Mouse (Mus musculus) midbrain, embryonic 10.5 days (tissue): ENCODE results near the gene Ube2g1. TPM values are rescaled to one million over a fixed set of nuclear protein-coding genes. Genes with fewer than 3 reads are reported as not detected.
"Not testable (repeated sequence)": the region's sequence is repeated elsewhere in the genome, so short reads cannot be mapped to it uniquely, and the experiment has no call there.

ENCODE experiments used
- DNase-seq: peaks from one replicate; pipeline ENCODE4 v3.0.0-alpha.2; 2017; ENCODE audit warnings: low spot score
- H3K27ac ChIP-seq: fragments of 300-500 bp; sonication (generic); replicated peaks from 2 replicates; pipeline ENCODE4 v1.5.1; 2016; ENCODE audit warnings: mild to moderate bottlenecking
- H3K27me3 ChIP-seq: fragments of 300-500 bp; sonication (generic); 2 replicates; pipeline ENCODE4 v1.6.1; 2016; ENCODE audit warnings: low read depth, mild to moderate bottlenecking; ENCODE audit not compliant: poor library complexity, severe bottlenecking
- H3K36me3 ChIP-seq: fragments of 300-500 bp; sonication (generic); 2 replicates; pipeline ENCODE4 v1.6.1; 2016; ENCODE audit warnings: mild to moderate bottlenecking, moderate library complexity
- H3K4me1 ChIP-seq: fragments of 300-500 bp; sonication (generic); 2 replicates; pipeline ENCODE4 v1.6.1; 2016
- H3K4me3 ChIP-seq: fragments of 300-500 bp; sonication (generic); 2 replicates; pipeline ENCODE4 v1.5.1; 2016; ENCODE audit warnings: mild to moderate bottlenecking, moderate library complexity
- H3K9me3 ChIP-seq: fragments of 300-500 bp; sonication (generic); replicated peaks from 2 replicates; pipeline ENCODE4 v1.6.1; 2016; ENCODE audit warnings: mild to moderate bottlenecking
- WGBS: fragments of 180-500 bp; shearing (Covaris S2); methylation state at CpG from one replicate; pipeline ENCODE4 v1.1.7; 2016; 5-methylcytosine and 5-hydroxymethylcytosine counted together
- polyA plus RNA-seq: library from polyadenylated mRNA; unstranded; fragments of >200 nt; fragmentation: Nextera tagmentation; extraction: Ambion mirVana; gene quantifications from 2 replicates; pipeline ENCODE4 v1.2.1, GENCODE M21; 2016

Ube2g1 gene
- polyA plus RNA-seq, 1 experiment from 2014 or later = 90.6 TPM

DNA sequence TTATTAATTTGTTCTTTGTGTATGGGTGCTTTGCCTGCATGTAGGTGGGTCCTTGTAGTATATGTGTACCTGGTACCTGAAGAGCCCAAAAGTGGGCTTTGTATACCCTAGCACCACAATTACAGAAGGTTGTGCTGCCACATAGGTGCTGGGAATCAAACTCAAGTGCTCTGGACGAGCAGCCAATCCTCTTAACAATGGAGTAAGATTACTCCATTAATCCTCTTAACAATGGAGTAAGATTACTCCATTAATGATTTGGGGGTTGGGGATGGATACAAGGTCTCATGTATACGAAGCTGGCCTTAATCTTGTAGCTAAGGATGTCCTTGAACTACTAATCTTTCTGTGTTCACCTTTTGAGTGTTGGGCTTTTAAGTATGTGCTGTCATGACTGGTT is 68.2 kb downstream of the Ube2g1 start:
- Histone ChIP-seq H3K36me3 (peaks cover 14% of the 10 kb centered on the region; the same call in 1 of the 2 replicates), H3K4me3 (no peak overlapping the region)

DNA sequence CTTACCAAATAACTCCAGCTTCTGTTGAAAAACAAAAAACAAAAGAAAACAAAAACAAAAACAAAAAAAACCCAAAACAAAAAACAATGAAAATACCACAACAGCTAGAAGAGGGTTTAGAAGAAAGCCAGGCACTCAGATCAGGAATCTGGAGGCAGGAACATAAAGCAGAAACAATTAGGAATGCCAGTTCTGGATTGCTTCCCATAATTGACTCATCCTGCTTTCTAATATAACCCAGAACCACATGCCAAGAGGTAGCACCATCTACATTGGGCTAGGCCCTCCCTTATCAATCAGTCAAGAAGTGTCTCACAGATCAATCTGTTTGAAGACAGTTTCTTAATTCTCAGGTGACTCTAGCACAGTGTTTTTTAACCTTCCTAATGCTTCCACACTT is 73.6 kb downstream of the Ube2g1 start:
- no peak for DNase-seq
- Histone ChIP-seq H3K4me1 (no peaks in the 10 kb centered on the region), H3K27ac (no peak overlapping the region), H3K36me3 (peaks cover 39% of the 10 kb centered on the region), H3K9me3 (no peaks in the 10 kb centered on the region), H3K4me3 (no peak overlapping the region), H3K27me3 (no peaks in the 10 kb centered on the region)

More for the DNA sequence above, 68.2 kb downstream of the Ube2g1 start:
- WGBS = 46% methylated on average over 2 of the region's 2 CpGs
- Histone ChIP-seq H3K9me3 (no peaks in the 10 kb centered on the region), H3K27ac (no peak overlapping the region), H3K4me1 (no peaks in the 10 kb centered on the region; the same call in 1 of the 2 replicates), H3K27me3 (no peaks in the 10 kb centered on the region)
- DNase-seq = no peak

DNA sequence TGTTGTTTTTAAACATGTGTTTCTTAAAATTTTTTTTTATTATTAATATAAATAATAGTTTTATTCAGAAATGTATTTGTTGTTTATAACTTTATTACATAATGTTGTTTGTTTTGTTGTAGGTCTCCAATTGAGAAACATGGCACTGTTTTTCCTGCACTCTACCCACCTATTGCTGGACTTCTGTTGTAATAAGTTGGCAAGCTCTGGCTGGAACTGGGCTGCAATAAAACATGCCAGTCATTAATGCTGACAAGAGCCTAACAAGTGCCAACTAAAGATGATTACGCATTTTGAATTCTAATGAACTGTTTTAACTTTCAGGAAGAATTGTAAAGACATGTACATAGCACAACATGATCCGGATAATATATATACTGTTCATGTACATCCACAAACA is 76.3 kb downstream of the Ube2g1 start:
- over 99% methylated on average over 2 of the region's 2 CpGs for WGBS
- peaks cover 46% of the 10 kb centered on the region for H3K36me3 ChIP-seq
- no peak overlapping the region for H3K4me3 ChIP-seq
- H3K9me3 ChIP-seq = no peaks in the 10 kb centered on the region
- peaks cover 7% of the 10 kb centered on the region; the same call in 1 of the 2 replicates for H3K4me1 ChIP-seq
- no peak overlapping the region for H3K27ac ChIP-seq
- no peaks in the 10 kb centered on the region for H3K27me3 ChIP-seq
- no peak for DNase-seq

DNA sequence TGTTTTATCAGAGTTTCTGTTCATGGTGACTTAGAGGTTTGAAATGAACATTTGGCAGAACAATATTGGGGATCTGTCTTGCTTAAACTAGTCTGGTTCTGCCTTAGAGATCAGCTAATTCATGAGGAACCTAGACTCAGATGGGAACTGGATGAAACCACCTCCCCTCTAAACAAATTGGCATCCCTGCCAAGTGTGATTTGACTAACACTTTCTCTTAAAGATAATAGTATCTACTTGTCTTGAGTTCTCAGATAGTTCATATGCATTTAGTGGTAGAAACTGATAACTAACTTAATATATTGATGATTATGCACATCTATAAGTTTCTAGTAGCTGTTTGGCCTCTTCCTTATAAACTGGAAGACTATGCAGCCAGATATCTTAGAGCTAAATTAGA is 79.6 kb downstream of the Ube2g1 start:
- H3K4me3 ChIP-seq = no peak overlapping the region
- H3K27me3 ChIP-seq = no peaks in the 10 kb centered on the region
- DNase-seq = no peak

DNA sequence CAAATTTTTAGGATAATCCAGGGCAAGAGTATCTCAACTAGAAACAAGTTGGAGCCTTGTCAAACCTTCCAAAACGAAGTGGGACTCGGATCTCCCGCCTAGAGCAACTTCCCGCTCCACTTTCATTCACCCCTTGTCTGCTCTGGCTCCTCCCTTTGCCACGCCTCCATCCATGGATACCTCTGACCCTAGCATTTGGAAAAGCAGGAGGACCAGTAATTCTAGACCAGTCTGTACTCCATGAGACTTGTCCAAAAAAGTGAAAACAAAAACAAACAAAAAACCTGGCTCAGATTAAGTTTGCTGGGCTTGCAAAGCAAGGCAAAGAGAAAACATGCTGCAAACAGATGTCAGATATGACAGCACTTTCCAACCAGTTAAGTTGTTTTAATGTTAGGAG is 81.2 kb downstream of the Ube2g1 start:
- 8% methylated on average over 5 of the region's 5 CpGs for WGBS
- Histone ChIP-seq H3K27me3 (no peaks in the 10 kb centered on the region), H3K36me3 (peaks cover 25% of the 10 kb centered on the region), H3K4me1 (peaks cover 32% of the 10 kb centered on the region), H3K9me3 (no peaks in the 10 kb centered on the region), H3K4me3 (no peak overlapping the region), H3K27ac (no peak overlapping the region)
- no peak for DNase-seq

More for the DNA sequence above, 79.6 kb downstream of the Ube2g1 start:
- peaks cover 24% of the 10 kb centered on the region for H3K36me3 ChIP-seq
- peaks cover 32% of the 10 kb centered on the region for H3K4me1 ChIP-seq
- no peaks in the 10 kb centered on the region for H3K9me3 ChIP-seq
- H3K27ac ChIP-seq = no peak overlapping the region

DNA sequence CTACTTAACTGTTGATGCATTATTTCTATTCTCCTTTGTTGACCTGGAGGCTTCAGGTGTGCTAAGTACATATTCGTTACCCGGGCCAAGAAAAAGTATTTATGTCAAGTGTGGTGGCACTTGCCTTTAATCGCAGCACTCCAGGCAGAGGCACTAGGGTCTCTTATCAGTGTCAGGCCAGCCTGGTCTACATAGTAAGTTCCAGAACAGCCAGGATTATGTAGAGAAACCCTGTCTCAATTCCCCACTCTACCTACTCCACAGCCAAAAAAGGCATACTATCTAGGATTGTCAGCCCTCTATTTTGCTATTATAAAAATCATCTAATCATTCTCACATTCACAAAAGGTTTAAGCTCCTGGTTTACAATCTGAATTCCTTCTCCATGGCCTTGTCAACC is 82.0 kb downstream of the Ube2g1 start:
- no peaks in the 10 kb centered on the region for H3K27me3 ChIP-seq
- H3K9me3 ChIP-seq = no peaks in the 10 kb centered on the region
- peaks cover 32% of the 10 kb centered on the region for H3K4me1 ChIP-seq
- peak overlapping the region; percentile 74 for H3K4me3 ChIP-seq
- WGBS = 83% methylated on average over 3 of the region's 3 CpGs
- H3K27ac ChIP-seq = peak overlapping the region; percentile 96
- H3K36me3 ChIP-seq = peaks cover 21% of the 10 kb centered on the region; the same call in 1 of the 2 replicates
- DNase-seq = no peak

DNA sequence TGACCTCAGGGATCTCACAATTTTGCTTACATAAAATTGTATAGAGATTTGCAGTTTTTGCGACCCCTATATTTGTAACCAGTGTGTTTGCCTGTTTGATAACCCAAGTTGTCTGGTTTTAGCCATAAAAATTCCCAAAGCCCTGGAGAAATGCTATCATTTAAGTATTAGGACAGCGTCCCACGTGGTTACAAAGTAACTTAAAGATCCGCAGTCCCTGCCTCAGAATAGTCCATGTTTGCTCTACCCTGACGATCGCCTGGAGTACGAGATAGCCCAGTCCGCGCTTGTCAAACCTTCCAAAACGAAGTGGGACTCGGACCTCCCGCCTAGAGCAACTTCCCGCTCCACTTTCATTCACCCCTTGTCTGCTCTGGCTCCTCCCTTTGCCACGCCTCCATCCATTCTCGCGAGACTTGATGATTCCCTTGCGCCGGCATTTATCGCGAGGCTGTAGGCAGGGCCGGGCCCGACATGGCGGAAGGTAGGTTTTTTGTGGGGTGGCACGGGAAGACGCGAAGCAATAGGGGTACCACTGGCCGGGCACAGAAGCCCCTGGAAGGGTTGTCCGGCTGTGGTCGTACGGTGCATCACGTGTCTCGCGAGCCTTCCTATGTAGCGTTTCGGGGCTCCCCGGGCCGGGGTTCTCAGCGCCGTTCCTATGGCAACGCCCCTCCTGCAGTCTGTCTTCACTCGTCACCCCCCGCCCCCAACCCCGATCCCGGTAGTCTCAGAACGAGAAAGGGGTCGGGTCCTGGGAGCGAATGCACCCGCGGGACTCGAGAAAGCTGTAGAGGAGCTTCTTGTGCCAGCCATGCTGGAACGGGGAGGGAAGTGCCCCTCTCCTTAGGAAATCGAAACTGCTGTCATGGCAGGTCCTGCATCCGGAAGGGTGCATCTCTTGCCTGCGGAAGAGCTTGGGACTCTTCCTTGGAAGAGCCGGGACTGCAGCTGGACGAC is 82.7 kb downstream of the Ube2g1 start, which contains the start of gene Ankfy1:
Ankfy1 (plus strand) TSS at position 456 of the 960 bp plus-strand sequence.
- under 1% methylated on average over 56 of the region's 56 CpGs for WGBS
- Histone ChIP-seq H3K27ac (peak within 1 kb of the TSS; percentile 96), H3K4me1 (peaks cover 32% of the 10 kb centered on the region), H3K4me3 (peak within 1 kb of the TSS; percentile 74), H3K36me3 (peaks cover 20% of the 10 kb centered on the region; the same call in 1 of the 2 replicates), H3K9me3 (no peaks in the 10 kb centered on the region), H3K27me3 (no peaks in the 10 kb centered on the region)
- DNase-seq = peak; percentile 96

DNA sequence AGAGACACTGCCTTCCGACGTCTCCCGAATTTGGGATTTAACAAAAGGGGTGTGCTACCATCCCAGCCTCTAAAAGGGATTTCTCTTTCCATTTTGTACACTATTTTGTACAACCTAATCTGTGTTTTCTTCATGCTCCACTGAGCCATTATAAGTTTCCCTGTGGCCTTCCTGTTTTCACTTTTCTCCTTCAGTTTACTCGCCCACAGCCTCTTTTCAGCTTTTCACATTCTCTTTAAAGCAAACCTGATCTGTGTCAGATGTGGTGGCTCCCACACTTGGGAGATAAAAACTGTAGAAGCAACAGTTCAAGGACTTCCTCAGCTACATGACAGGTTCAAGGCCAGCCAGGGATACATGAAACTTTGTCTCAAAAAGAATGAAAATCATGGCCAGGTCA is 85.3 kb downstream of the Ube2g1 start:
- no peak overlapping the region for H3K4me3 ChIP-seq
- no peaks in the 10 kb centered on the region for H3K9me3 ChIP-seq
- WGBS = 85% methylated on average over 4 of the region's 4 CpGs
- DNase-seq = no peak
- H3K4me1 ChIP-seq = peaks cover 32% of the 10 kb centered on the region
- no peaks in the 10 kb centered on the region for H3K27me3 ChIP-seq
- H3K36me3 ChIP-seq = peaks cover 28% of the 10 kb centered on the region
- H3K27ac ChIP-seq = no peak overlapping the region

DNA sequence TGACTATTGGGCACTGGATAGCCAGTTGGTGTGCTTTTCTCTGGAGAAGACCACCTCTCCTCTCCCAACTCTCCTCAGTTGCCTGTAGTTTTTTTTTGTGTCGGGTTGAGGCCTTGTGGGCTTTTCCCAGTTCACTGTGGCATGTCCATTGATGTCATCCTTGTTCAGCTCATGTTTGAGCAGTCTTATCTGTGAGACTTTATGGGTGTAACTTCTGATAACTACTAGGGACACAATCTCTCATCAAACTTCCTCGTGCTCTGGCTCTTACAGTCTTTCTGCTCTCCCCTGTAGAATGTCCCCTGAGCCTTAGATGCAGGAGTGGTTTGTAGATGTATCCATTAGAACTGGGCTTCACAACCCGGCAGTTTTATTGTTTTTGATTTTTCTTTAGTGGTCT is 87.9 kb downstream of the Ube2g1 start:
- H3K9me3 ChIP-seq = no peaks in the 10 kb centered on the region
- H3K4me1 ChIP-seq = peaks cover 14% of the 10 kb centered on the region
- 92% methylated on average over 3 of the region's 3 CpGs for WGBS
- no peak overlapping the region for H3K27ac ChIP-seq
- DNase-seq = no peak
- H3K36me3 ChIP-seq = peaks cover 32% of the 10 kb centered on the region
- no peaks in the 10 kb centered on the region for H3K27me3 ChIP-seq
- no peak overlapping the region for H3K4me3 ChIP-seq

DNA sequence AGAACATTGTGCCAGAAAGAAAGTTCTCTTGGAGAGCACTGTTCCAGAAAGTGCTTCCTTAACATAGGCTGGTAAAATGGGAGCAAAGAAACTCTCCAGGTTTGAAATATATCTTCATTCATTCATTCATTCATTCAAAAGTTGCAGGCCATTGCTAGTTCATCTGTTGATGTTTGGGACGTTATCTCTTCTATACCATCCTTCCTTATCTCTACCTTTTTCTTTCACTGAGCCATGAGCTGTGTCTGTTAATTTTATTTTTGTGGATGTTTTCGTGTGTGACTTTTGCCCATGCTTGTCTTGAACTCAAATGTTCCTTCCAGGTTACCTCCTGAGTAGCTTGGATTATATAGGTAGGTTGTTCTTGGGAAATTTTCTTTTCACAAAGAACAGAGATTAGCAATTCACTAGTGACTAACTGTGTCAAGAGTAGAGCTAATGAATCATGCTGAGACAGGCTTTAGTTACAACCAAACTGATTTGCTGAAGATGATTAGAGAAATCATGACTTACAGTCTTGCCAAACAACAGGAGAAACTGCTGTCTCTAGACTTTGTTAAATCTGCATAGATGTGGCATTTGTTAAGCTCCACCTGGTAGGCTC is 89.4 kb downstream of the Ube2g1 start:
- DNase-seq = no peak
- Histone ChIP-seq H3K36me3 (peaks cover 36% of the 10 kb centered on the region), H3K27ac (no peak overlapping the region), H3K27me3 (no peaks in the 10 kb centered on the region), H3K4me1 (peaks cover 3% of the 10 kb centered on the region), H3K9me3 (no peaks in the 10 kb centered on the region), H3K4me3 (no peak overlapping the region)
- 94% methylated on average over 2 of the region's 2 CpGs for WGBS

DNA sequence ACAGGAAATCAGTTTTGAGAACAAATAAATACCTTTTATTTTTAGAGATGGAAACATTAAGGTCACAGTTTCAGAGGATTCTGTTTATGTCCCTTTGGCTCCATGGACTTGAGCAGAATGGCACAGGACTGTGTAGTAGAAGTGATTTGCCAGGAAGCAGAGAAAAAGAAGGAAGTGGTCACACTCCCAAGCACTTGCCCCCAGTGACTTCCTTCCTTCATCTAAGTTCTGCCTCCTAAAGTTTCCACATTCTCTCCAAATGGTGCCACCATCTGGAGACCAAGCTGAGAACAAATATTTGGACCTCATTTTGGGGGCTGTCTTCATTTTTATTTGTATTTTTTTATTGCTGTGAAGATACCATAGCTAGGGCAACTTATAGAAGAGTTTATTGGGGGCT is 90.2 kb downstream of the Ube2g1 start:
- Histone ChIP-seq H3K4me1 (no peaks in the 10 kb centered on the region), H3K27ac (no peak overlapping the region), H3K9me3 (no peaks in the 10 kb centered on the region), H3K4me3 (no peak overlapping the region), H3K27me3 (no peaks in the 10 kb centered on the region), H3K36me3 (peaks cover 44% of the 10 kb centered on the region)
- DNase-seq = no peak

DNA sequence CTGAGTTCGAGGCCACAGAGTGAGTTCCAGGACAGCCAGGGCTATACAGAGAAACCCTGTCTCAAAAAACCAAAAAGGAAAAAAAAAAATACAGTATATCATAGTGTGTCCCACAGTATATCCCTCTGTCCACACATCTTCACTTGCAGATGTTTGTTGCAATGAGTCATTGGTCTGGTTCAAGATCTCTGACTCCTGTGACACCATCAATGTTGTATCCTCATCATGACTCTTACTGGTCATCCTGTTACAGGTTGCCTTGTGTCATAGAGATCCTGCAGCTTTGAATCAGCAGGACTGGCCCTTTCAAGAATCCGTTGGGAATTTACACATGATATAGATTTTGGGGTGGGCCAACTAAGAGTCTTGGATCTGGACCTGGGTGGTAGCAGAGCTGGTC is 98.0 kb downstream of the Ube2g1 start:
- 90% methylated on average over 2 of the region's 2 CpGs for WGBS
- not testable (repeated sequence) for H3K9me3 ChIP-seq, DNase-seq, H3K27ac ChIP-seq, H3K4me1 ChIP-seq, H3K27me3 ChIP-seq, H3K4me3 ChIP-seq
- peaks cover 29% of the 10 kb centered on the region for H3K36me3 ChIP-seq

DNA sequence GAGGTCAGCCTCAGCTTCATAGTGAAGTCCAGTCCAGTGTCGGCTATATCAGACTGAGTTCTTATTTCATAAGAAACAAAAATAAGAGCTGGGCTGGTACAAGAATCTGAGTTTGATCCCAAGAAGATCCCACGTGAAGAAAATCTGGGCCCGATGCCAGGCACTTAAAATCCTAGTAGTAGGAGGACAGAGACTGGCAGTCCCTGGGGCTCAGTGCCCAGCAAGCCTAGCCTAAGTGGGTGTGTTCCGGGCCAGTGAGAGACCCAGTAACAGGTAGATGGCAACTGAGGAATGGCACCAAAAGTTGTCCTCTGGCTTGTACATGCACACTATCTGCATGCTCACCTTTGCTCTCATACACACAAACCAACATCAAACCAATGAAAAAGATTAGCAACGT is 105.6 kb downstream of the Ube2g1 start:
- 96% methylated on average over 5 of the region's 5 CpGs for WGBS

More for the DNA sequence above, 105.6 kb downstream of the Ube2g1 start:
- Histone ChIP-seq H3K36me3 (peaks cover 53% of the 10 kb centered on the region), H3K27me3 (no peaks in the 10 kb centered on the region), H3K9me3 (no peaks in the 10 kb centered on the region), H3K4me3 (no peak overlapping the region), H3K27ac (no peak overlapping the region), H3K4me1 (no peaks in the 10 kb centered on the region)
- DNase-seq = no peak
